Mouse (Mus musculus): ENCODE data around the gene Tmem183a. TPM values are rescaled to one million over a fixed set of nuclear protein-coding genes. Genes with fewer than 3 reads are reported as not detected.

Tmem183a gene
- polyA plus RNA-seq, 1 experiment = 54.0 TPM

GRCm38 (mm10) chr1:134345075-134345474 lies 16.7 kb downstream of the Tmem183a start:
- DNase-seq (ENCODE audit: extremely low spot score in 1 of 2, low spot score in 1 of 2) = peak; percentile 68 to 73

- DNase-seq (ENCODE audit: extremely low spot score in 1 of 2, low spot score in 1 of 2) = peak; percentile 71 to 83
These were observed 17.5 kb downstream of the Tmem183a start for GRCm38 (mm10) chr1:134344005-134344950.

- DNase-seq (ENCODE audit: extremely low spot score in 1 of 2, low spot score in 1 of 2) = no peak
These were observed 18.2 kb downstream of the Tmem183a start for GRCm38 (mm10) chr1:134343567-134343966.

- DNase-seq (ENCODE audit: extremely low spot score in 1 of 2, low spot score in 1 of 2) = no peak
These were observed 18.9 kb downstream of the Tmem183a start for GRCm38 (mm10) chr1:134342781-134343310.

- no peak for DNase-seq (ENCODE audit: extremely low spot score in 1 of 2, low spot score in 1 of 2)
These were observed 19.5 kb downstream of the Tmem183a start for GRCm38 (mm10) chr1:134342278-134342664.

- DNase-seq (ENCODE audit: extremely low spot score in 1 of 2, low spot score in 1 of 2) = no peak
These were observed 20.0 kb downstream of the Tmem183a start for GRCm38 (mm10) chr1:134341641-134342277.

GRCm38 (mm10) chr1:134339757-134340619 lies 21.8 kb downstream of the Tmem183a start:
- DNase-seq (ENCODE audit: extremely low spot score in 1 of 2, low spot score in 1 of 2) = no peak

- DNase-seq (ENCODE audit: extremely low spot score in 1 of 2, low spot score in 1 of 2) = no peak
These were observed 22.6 kb downstream of the Tmem183a start for GRCm38 (mm10) chr1:134339162-134339561.

- no peak for DNase-seq (ENCODE audit: extremely low spot score in 1 of 2, low spot score in 1 of 2)
These were observed 24.6 kb downstream of the Tmem183a start for GRCm38 (mm10) chr1:134336958-134337710.

- DNase-seq (ENCODE audit: extremely low spot score in 1 of 2, low spot score in 1 of 2) = no peak
These were observed 25.6 kb downstream of the Tmem183a start for GRCm38 (mm10) chr1:134335924-134336810.

- peak; percentile 65 to 75 for DNase-seq (ENCODE audit: extremely low spot score in 1 of 2, low spot score in 1 of 2)
These were observed 26.4 kb downstream of the Tmem183a start for GRCm38 (mm10) chr1:134335211-134335923.

GRCm38 (mm10) chr1:134334111-134334827 lies 27.5 kb downstream of the Tmem183a start:
- no peak for DNase-seq (ENCODE audit: extremely low spot score in 1 of 2, low spot score in 1 of 2)

- no peak for DNase-seq (ENCODE audit: extremely low spot score in 1 of 2, low spot score in 1 of 2)
These were observed 28.2 kb downstream of the Tmem183a start for GRCm38 (mm10) chr1:134333371-134334110.

- DNase-seq (ENCODE audit: extremely low spot score in 1 of 2, low spot score in 1 of 2) = peak; percentile 74 to 84
These were observed 29.0 kb downstream of the Tmem183a start, which contains the start of gene Ppfia4 for GRCm38 (mm10) chr1:134332770-134333271. Gene Ppfia4, minus strand, starts transcription at chr1:134332928.

GRCm38 (mm10) chr1:134331879-134332635 lies 29.7 kb downstream of the Tmem183a start:
- peak in 1 of 2 experiments; percentile 92 for DNase-seq (ENCODE audit: extremely low spot score in 1 of 2, low spot score in 1 of 2)

GRCm38 (mm10) chr1:134326841-134327346 lies 34.9 kb downstream of the Tmem183a start:
- DNase-seq (ENCODE audit: extremely low spot score in 1 of 2, low spot score in 1 of 2) = no peak

All from frontal cortex, adult 2 months (tissue).